Mouse (Mus musculus) layer of hippocampus, postnatal 36 days (tissue): ENCODE measurements around the gene Pigq. TPM values are rescaled to one million over a fixed set of nuclear protein-coding genes. Genes with fewer than 3 reads are reported as not detected.

Experiments
- DNase-seq, 2 experiments: peaks; one replicate each; pipeline ENCODE4 v3.0.0; 2022
- total RNA-seq, 2 experiments: library from RNA; stranded (reverse); gene quantifications; 2 replicates each; pipeline ENCODE4 v1.2.3; 2021

Pigq gene
- total RNA-seq, result 100 to 1,000 TPM; 125 to 129 TPM

DNA sequence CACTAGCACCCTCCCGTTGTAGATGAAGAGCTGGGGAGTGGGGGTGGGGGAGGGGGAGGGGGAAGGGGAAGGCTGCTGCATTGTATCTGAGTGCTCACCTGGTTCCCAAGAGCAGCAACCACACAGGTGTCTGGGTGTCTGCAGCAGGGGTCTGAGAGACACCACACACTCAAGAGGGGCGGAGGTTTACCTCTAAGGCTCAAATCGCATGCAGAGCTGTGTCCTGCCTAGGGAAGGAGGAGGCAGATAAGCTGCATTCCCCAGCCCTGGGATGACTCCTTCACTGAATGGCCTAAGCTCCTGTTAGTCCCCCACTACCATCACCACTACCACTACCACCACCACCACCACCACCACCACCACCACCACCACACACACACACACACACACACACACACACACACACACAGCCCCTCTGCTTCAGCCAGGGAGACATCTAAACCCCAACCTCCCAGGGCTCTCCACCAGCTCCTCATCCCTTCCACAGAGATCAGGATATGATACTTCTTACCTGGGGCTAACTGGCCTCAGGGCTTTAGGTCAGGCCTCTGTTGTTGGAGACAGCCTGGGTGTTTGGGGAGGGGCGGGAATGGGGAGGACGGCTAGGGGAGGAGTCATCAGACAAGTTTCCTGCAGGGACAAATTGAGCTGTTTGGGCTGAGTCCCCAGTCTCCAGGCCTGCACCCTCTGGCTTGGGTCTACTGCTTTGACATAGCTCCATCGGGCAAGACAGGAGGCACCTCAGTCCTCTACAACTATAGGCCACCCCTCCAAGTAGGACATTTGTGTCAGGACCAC, at the start of gene Pigq, which contains the start of gene Nhlrc4:
Pigq (minus strand) TSS at position 571 of the 798 bp plus-strand sequence.
Nhlrc4 (minus strand) TSS at position 596 of the 798 bp plus-strand sequence.
- no peak for DNase-seq

DNA sequence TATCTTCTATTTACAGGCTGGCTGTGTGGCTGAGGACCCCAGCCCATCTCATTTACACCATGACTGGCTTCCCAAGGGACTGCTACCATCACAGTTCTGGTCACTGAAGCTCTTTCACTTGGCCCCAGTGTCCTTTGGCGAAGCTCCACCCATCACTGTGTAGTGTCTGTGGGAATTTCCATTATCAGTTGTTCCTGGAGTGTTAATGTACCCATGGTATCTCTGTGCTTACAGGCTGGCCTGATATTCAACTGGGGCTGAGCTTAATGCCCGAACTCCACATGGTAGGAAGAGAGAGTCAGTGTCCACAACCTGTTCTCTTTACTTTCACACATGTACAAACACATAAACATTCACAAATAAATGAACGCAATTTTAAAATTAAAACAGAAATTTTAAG, 48.8 kb upstream of the Pigq start:
- DNase-seq, result no peak

DNA sequence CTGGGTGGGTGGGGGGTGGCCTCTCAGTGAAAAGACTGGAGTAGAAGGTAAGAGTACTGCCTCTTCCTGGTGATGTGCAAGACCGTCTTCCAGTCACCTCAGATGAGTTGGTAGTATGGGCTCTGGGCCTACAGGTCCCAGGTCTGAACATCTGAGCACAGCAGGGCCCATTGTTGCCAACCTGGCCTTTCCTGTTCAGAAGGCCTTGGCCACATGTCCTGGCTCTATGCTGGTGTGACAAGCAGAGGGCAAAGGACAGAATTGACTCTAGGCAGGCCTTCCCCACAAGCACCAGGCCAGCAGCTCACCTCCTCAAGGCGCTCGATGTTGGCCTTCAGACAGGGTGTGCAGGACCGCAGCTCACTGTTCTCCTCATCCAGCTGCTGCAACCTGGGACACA, 47.5 kb upstream of the Pigq start:
- DNase-seq, result no peak

DNA sequence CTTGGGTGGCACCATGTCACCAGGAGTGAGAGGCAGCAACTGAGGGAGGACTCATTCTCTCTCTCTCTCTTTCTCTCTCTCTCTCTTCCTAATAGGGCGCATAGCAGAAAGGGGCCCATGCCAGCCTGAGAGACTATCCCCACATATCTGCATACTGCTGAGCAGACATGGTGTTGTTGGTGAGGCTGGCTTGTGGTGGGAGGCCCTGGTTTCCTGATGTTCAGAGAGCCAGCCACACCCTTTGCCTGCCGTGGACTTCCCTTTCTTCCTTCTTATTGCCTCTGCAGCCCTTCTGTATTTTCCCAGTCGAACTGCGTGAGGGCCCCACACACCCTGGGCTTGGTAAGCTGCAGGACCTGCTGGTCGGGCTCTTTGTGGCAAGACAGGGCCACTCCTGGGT, 45.6 kb upstream of the Pigq start:
- no peak for DNase-seq

DNA sequence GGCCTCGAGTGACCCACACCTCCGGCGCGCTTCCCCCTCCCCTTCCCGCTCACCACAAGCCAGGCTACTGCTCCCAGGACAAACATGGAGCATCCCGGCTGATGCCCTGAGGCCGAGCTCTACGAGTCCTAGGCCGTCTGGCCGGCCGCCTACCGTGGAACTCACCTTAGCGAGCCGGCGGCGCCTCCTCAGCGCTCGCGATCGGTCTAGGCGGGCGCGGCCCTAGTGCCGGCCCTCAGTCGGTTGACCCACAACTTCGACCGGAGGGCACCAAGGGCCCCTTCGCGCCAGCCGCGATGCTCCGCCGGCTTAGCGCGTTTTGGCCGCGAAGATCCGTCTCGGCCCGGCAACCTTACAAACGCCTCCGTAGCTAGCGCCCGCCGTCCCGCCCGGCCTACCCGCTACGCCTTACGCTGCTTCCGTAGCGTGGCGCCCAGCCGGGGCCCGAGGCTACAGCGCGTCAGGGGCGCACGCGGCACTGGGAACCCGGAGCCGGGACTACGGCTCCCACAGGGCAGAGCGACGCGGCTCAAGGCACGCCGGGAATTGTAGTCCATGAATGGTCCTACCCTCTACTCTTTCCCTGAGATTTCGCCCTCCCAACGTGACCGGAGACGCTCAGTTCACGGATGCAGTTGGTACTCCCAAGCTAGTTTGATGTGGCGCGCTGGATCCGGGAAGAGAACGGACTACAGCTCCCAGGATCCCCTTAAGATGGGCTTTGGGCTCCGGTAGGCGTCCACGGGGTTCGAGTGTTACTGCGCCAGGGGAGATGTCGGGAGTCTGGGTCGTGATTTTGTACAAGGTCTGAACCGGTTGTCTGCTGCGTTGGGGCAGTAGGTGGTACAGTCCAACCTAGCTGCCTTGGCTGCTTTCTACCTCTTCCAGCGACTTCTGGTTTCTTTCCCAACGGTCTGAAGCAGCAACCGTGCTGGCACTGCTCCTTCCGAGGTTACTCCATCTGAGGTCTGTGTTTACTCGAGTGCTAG, 40.9 kb upstream of the Pigq start, which contains the start of gene Capn15:
Capn15 (minus strand) TSS at position 491 of the 989 bp plus-strand sequence.
- DNase-seq, result peak; percentile 95

DNA sequence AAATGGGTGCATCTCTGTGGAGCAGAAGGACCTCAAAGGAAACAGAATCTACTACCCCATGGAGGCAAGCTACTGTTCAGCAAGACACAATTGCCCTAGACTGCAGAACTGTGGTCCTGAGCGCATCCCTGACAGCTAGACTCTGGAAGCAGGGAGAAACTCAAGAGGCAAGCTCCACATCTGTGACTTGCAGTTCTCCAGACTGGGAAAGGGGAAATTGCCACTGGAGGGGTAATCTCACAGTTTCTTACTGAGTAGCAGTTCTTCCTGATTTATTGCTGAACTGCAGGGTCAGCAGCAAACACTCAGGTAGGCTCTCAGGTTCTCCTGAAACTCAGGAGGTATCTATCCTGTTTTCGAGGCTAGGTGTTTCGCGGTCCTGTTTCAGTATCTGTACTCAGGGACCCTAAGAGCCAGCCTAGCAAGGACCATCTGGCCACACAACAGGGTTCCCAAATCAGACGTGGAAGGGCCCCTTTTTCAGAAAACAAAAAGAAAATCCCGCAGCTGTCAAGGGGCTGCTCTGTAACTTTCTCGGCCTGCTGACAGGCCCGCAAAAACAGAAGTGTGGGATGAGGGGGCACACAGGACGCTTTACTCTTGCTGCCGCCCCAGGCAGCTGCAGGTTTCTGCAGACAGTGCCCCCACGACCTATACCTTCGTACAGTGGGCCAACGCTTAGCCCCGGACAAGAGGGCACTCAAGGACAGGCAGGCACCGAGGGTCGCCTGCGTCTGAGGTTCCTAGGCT, 40.0 kb upstream of the Pigq start:
- DNase-seq, result no peak

DNA sequence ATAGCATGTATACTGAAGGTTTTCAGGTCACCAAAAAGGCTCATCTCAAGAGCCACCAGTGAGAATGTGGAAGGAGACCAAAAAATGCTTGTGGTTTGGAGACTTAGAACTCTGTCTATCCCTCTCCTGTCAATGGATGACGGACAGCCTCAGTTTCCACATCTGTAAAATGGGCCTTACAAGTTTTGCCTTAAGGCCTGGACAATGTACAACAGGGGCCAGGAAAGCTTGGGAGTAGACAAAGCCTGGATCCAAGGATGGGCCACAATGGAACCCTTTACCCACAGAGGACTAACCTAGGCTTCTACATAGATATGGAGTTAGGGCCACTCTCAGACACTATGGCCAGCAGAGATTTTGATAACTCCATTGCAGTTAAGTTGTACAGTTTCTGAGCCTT, 39.3 kb upstream of the Pigq start:
- no peak for DNase-seq

DNA sequence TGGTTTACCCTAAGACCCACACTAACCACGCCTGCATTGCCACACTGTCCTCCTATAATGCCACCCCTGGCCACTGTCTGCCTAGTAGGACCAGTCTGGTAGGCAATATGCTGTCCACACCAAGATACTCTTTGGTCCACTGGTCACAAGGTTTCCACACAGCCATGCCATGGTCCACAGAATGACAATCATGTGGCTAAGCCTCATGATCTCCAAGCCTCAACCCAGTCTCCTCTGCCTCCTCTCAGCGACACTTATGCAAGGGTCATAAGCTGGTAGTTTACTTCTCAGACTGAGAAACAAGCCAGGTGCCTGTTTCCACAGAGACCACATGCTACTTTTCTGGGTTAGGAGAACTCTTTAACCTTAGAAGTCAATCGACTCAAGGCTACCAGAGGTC, 38.2 kb upstream of the Pigq start:
- DNase-seq, result no peak

DNA sequence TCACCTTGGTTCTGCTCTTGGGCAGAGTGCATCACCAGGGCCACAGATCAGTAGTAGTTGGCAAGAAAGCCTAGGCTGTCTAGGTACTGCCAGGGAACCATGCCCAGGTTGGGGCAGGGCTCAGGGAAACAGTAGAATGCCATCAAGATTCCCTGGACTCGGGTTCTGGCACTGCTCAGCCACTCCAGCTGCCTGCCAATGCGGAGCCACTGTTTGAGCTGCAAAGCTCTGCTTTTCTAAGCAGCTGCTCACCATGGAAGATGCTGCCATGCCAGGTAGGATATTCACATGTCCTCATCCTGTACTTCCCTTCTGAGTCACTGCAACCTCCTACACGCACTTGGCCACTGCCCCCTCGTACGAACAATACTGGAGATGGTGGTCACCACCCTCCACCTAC, 36.1 kb upstream of the Pigq start:
- DNase-seq, result no peak

DNA sequence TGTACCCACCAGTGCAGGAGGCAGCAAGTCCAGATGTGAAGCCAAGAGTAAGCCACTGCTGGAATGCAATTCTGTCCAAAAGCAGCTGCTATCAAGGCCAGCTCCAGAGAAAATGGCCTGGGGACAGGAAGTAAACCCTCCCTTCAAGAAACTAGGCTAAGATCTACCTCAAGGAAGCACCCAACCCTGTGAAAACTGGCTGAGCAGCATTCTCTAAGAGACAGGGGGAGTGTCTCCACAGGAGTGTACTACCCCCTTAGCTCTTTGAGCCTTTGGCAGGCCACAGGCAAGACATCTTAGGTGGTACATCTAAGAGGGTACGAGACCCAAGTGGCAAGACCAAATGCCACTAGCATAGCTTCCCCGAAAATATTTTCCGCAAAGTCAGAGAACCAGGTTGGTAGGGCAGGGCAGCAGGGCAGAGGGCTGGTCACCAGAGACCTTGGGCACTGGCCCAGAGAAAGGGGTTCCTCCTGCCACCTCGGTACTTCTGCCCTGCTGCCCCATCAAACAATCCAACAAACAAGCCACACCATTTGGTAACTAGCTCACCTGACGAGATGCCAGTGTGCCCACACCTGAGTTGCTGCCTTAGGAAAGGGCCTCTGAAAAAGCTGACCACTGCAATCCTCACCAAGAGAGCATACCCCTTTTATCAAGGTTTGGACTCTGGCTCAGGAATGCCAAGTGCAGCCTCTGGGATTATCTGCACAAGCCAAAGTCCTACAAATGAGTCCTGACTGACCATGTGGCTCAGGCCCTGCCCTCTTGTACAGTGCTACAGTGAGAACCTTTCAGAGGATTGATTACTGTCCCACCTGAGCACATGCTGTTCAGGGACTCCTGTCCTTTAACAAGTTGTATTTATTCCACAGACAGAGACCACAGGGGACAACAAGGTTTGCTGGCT, 35.3 kb upstream of the Pigq start:
- no peak for DNase-seq

DNA sequence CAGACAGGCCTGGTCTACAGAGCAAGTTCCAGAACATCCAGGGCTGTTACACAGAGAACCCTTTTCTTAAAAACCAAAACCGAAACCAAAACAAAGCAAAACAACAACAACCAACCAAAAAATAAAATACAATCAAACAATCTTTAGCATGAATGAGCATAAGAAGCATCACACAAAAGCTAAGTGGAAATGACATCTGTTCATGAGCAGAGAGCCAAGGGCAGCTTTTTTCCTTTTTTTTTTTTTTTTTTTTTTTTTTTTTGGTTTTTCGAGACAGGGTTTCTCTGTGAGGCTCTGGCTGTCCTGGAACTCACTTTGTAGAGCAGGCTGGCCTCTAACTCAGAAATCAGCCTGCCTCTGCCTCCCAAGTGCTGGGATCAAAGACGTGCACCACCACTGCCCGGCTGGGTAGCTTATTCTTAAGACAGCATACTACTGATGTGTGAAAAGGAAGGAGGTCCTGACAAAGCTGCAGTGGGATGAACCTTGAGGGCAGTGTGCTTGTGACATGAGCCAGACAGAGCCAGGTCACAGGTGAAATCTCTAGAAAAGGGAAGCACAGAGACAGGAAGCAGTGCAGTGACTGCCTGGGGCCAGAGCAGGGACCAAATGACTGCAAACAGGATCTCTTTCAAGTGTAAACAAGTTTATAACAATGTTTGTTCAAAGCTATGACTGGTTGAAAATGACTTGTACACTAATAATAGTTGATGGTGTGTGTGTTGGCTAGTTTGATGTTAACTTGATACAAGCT, 26.4 kb upstream of the Pigq start:
- DNase-seq, result no peak

DNA sequence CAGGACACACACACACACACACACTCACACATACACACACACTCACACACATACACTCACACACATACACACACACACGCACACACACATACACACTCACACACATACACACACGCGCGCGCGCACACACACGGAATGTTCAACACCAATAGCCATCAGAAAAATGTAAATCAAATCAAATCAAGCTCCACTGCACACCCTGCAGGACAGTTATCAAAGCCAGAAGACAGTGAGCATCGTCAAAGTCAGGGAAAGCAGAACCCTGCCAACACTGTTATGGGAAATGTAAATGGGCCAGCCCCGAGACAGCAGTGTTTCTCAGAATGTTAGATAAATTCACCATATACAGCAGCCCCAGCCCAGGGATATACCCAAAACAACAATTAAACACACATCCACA, 25.7 kb upstream of the Pigq start:
- DNase-seq, result no peak

DNA sequence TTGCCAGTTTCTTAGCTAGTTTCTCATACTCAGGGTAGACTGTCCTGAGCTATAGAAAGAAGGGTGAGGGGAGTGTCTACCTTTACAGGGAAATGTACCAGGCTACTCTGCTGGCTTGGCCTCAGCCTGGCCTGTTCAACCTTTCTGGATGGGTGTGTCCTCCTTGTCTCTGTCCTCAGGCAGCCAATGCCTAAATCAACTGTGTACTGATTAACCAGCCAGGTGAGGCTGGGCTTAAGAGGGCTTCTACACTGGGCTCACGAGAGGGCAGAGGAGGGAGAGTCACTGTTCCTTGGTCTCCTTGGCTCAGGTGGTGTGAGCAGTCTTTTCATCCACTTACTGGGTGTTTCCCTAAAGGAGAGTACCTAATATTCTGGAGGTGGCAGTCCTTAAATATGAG, 23.4 kb upstream of the Pigq start:
- no peak for DNase-seq

DNA sequence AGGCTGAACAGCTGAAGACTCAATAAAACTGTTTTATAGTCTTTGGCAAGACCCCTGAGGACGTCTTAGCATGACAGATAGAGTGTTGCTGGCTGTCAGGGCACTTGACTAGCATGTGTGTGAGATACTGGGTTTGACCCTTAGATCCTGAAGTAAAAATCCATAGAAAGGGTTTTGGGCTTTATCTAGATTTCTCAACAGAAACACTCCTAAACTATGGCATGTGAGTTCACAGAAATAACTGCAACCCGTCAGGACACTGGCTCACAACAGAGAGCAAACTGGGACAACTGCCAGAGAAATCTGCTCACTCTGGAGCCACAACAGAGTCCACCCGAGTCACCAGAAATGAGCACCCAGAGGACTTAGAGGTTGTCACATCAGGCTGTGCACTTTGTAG, 22.9 kb upstream of the Pigq start:
- no peak for DNase-seq

DNA sequence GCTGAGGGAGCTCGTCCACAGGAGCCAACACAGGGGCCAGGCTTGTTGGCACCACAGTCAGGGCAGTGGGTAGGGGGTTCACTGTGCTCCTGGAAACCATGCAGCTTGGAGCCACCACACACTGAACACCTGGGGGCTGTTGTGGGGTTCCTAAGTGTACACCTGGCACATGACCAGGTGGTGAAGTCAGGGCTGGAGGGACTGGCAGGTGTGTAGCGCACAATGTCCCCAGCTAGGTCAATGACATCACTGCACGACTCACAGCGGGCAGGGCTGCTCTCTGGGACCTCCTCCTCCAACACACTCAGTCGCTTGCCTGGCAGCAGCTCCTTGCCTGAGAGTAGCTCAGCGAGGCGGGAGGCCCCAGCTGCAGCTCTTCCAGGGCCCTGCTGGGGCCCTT, 19.5 kb upstream of the Pigq start:
- no peak for DNase-seq

DNA sequence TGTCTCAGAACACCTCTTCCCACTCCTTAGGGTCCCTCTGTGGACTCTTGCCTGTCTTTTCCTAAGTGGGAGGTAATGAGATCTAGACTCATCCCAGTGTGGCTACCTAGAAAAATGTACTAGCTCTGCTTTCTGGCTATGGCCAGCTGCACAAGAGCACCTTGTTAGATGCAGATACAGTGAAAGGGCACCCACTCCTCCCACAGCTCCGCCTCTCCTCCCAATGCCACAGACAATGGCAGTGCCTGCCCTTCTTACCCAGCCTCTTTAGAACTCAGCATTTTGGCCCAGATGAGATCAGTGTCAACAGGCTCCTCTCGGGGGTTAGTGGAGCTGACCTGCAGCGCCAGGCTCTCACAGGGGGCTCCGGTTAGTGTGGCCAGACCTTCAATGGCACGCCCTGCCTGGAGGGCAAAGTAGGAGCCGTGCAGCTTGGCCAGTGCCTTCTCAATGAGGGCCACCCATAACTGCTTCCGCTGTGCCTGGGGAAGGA, 17.7 kb upstream of the Pigq start:
- no peak for DNase-seq

DNA sequence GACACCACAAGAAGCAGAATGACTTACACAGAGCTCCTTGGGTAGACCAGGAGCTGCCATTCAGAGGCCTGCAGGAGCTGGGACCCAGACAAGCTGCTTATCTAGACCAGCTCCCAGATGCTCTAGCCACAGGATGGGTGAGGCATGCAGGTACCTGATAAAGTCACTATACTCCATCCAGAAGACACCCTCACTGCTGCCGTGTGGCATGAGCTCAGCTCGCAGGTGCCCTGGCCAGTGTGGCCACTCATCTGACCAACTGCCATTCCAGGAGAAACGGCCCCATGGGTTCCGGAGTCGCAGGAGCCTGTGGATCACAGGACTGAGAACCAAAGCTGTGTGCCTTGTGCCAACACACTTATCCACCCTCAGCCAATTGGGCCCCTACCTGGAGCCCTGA, 16.8 kb upstream of the Pigq start:
- DNase-seq, result no peak

DNA sequence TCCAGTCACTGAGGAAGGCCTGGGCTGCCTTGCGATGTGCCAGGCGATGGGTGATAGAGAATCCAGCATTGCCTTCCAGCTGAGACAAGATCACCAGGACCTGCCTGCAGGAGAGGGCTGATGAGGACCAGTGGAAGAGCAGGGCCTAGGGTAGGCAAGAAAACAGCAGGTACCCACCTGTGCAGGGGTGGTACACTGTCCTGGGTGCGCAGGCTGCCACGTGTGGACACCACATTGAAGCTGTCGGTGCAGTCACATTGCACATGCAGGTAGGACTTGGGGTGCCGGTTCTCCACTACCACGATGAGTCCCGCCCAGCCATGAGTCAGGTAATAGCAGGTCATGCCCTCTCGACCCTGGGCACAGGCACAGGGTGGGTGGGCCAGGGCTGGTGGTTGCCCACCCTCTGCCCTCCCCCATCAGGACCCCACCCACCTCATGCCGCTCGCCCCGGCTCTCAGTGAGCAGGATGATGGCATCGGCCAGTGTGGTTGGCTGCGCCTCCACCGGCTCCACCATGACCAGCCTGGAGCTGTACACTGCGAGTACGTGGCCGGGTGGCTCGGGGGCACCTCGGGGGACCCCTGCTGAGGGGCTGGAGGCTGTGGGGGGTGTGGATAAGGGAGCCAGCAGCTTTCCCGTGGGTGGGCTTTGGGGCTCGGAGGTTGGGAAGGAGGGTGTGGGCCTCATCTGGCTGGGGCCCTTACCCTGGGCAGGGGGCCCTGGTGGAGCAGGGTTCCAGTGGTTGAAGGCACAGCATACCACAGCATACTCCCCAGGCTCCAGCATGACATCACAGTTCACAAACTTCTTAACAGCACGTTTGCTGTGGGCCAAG, 15.1 kb upstream of the Pigq start:
- DNase-seq, result no peak

DNA sequence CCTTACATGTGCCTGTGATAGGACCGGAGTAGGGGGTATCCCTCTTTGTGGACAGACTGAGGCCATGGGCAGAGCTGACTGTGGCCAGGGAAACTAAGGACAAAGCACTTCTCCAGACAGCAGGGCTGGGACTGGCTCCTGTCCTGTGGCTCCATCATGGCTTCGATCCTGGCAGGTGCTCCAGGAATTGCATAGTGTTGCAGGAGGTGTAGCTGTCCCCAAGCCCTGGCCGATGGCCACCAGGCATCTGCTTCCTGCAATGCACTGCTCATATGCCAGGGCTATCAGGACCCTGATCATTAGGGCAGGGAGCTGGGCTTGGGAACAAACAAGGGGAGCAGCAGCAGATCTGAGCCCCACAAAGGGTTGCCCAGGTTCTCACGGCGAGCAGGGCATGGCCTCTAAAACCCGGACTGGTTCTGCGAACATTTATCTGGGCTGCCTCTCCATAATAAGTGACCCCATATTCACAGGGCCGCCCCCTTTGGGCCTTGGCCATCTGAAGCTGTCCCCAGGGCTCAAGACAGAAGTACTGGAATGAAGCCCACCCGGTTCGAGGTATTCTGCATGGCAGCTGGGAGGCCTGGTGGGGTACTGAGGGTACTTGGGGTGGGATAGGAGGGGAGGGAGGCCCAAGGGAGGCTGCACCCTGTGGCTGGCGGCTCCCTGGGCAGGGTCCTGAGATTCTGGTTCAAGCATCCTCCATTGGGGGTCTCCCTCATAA, 14.2 kb upstream of the Pigq start:
- DNase-seq, result no peak
